Mouse (Mus musculus) megakaryocyte-erythroid progenitor cell, adult 5-6 weeks (primary cell): ENCODE measurements around the gene Zc3h4. TPM values are rescaled to one million over a fixed set of nuclear protein-coding genes. Genes with fewer than 3 reads are reported as not detected.

Source experiments
- ATAC-seq: replicated peaks from 2 replicates; pipeline ENCODE4 v1.8.0; 2016; ENCODE audit warnings: mild to moderate bottlenecking, inconsistent platforms; ENCODE audit not compliant: severe bottlenecking, poor library complexity, low FRiP score, low TSS enrichment
- total RNA-seq, 2 experiments: library from RNA; stranded (forward) in 1 of 2; stranded (reverse) in 1 of 2; fragments of 200-1000, 215-1000 nt in 1 of 2; fragments of >200 nt in 1 of 2; fragmentation: Nextera tagmentation in 1 of 2; gene quantifications; 2 replicates each; pipeline ENCODE4 v1.2.3; 2014 to 2017

Zc3h4 gene
- total RNA-seq, 2 experiments from 2014 or later = 39.1 to 60.7 TPM

GRCm38 (mm10) chr7:16399098-16399819 is 1.5 kb upstream of the Zc3h4 start:
- peak; percentile 55 for ATAC-seq

- peak; percentile 67 for ATAC-seq
Observed at GRCm38 (mm10) chr7:16399820-16400688, 656 bp upstream of the Zc3h4 start.

GRCm38 (mm10) chr7:16401991-16402431 is 1.3 kb downstream of the Zc3h4 start:
- peak; percentile 23 for ATAC-seq

GRCm38 (mm10) chr7:16402449-16402848 is 1.7 kb downstream of the Zc3h4 start:
- no peak for ATAC-seq

GRCm38 (mm10) chr7:16402968-16403948 is 2.5 kb downstream of the Zc3h4 start:
- no peak for ATAC-seq

- ATAC-seq = no peak
Observed at GRCm38 (mm10) chr7:16404315-16405072, 3.8 kb downstream of the Zc3h4 start.

- ATAC-seq = peak; percentile 14
Observed at GRCm38 (mm10) chr7:16405073-16405455, 4.4 kb downstream of the Zc3h4 start.

GRCm38 (mm10) chr7:16405516-16406351 is 5.0 kb downstream of the Zc3h4 start:
- peak; percentile 68 for ATAC-seq

- ATAC-seq = no peak
Observed at GRCm38 (mm10) chr7:16406978-16407377, 6.3 kb downstream of the Zc3h4 start.

GRCm38 (mm10) chr7:16411100-16411499 is 10.4 kb downstream of the Zc3h4 start:
- no peak for ATAC-seq

- ATAC-seq = peak; percentile 48; the same call in 1 of the 2 replicates
Observed at GRCm38 (mm10) chr7:16412220-16412896, 11.6 kb downstream of the Zc3h4 start.

GRCm38 (mm10) chr7:16412930-16413329 is 12.2 kb downstream of the Zc3h4 start:
- ATAC-seq = no peak

GRCm38 (mm10) chr7:16415426-16415825 is 14.7 kb downstream of the Zc3h4 start:
- no peak for ATAC-seq

- no peak for ATAC-seq
Observed at GRCm38 (mm10) chr7:16417141-16417771, 16.5 kb downstream of the Zc3h4 start.

GRCm38 (mm10) chr7:16418713-16419112 is 18.0 kb downstream of the Zc3h4 start:
- ATAC-seq = no peak

GRCm38 (mm10) chr7:16420493-16421118 is 19.9 kb downstream of the Zc3h4 start:
- ATAC-seq = no peak
